Mouse (Mus musculus) neural tube, embryonic 15.5 days (tissue): ENCODE results near the gene Irgc1. TPM values are rescaled to one million over a fixed set of nuclear protein-coding genes. Genes with fewer than 3 reads are reported as not detected.
A peak's percentile ranks its signal among the peaks of the same experiment; 100 is the strongest.
"Not testable (repeated sequence)": the region's sequence is repeated elsewhere in the genome, so short reads cannot be mapped to it uniquely, and the experiment has no call there.

ENCODE experiments used
- ATAC-seq: fragments of 200-750 bp; cut with Nextera tagmentation; 2 replicates; pipeline ENCODE4 v1.8.0; 2017; ENCODE audit warnings: mild to moderate bottlenecking, moderate TSS enrichment, moderate library complexity; ENCODE audit not compliant: low FRiP score
- H3K27ac ChIP-seq: fragments of 300-500 bp; sonication (generic); replicated peaks from 2 replicates; pipeline ENCODE4 v1.5.1; 2015; ENCODE audit warnings: mild to moderate bottlenecking, inconsistent platforms
- H3K27me3 ChIP-seq: fragments of 300-500 bp; sonication (generic); replicated peaks from 2 replicates; pipeline ENCODE4 v1.6.1; 2015; ENCODE audit warnings: inconsistent platforms
- H3K36me3 ChIP-seq: fragments of 300-500 bp; sonication (generic); 2 replicates; pipeline ENCODE4 v1.6.1; 2015; ENCODE audit warnings: inconsistent platforms
- H3K4me1 ChIP-seq: fragments of 300-500 bp; sonication (generic); 2 replicates; pipeline ENCODE4 v1.6.1; 2015; ENCODE audit warnings: inconsistent platforms
- H3K4me2 ChIP-seq: fragments of 300-500 bp; sonication (generic); 2 replicates; pipeline ENCODE4 v1.6.1; 2015; ENCODE audit warnings: inconsistent platforms, mild to moderate bottlenecking, moderate library complexity
- H3K4me3 ChIP-seq: fragments of 300-500 bp; sonication (generic); replicated peaks from 2 replicates; pipeline ENCODE4 v1.5.1; 2015; ENCODE audit warnings: mild to moderate bottlenecking, inconsistent platforms
- H3K9ac ChIP-seq: fragments of 300-500 bp; sonication (generic); replicated peaks from 2 replicates; pipeline ENCODE4 v1.6.1; 2015; ENCODE audit warnings: mild to moderate bottlenecking, inconsistent platforms
- H3K9me3 ChIP-seq: fragments of 300-500 bp; sonication (generic); replicated peaks from 2 replicates; pipeline ENCODE4 v1.6.1; 2016; ENCODE audit warnings: inconsistent platforms
- WGBS: fragments of 180-500 bp; shearing (Covaris S2); methylation state at CpG from one replicate; pipeline ENCODE4 v1.1.7; 2015; ENCODE audit warnings: mixed read lengths; 5-methylcytosine and 5-hydroxymethylcytosine counted together
- polyA plus RNA-seq: library from polyadenylated mRNA; unstranded; fragments of >200 nt; fragmentation: Nextera tagmentation; extraction: Ambion mirVana; gene quantifications from 2 replicates; pipeline ENCODE4 v1.2.1, GENCODE M21; 2015

Irgc1 gene
- polyA plus RNA-seq, 1 experiment from 2014 or later = not detected

DNA sequence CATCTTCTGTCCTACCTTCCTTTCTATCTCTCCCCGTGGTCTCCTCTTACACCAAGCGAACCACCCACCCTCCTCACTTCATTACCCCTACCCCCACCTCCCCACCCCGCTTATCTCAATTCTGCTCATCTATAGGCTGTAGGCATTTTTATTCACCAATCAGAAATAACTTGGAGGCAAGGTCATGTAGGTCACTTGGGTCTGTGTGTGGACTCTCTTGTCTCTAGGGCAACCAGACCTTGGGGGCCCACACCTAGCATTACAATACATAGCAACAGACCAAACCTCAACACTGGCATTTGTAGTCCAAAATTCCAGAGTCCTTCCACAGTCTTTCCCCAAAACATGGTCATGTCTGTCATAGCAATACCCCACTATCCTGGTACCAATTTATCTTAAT is 41.3 kb downstream of the Irgc1 start:
- no peak for ATAC-seq
- Histone ChIP-seq H3K4me3 (no peak overlapping the region), H3K9me3 (no peaks in the 10 kb centered on the region), H3K4me2 (no peak overlapping the region), H3K27me3 (no peaks in the 10 kb centered on the region), H3K36me3 (peaks cover 36% of the 10 kb centered on the region), H3K9ac (no peak overlapping the region), H3K27ac (no peak overlapping the region), H3K4me1 (peaks cover 5% of the 10 kb centered on the region; the same call in 1 of the 2 replicates)
- 87% methylated on average over 3 of the region's 3 CpGs for WGBS

DNA sequence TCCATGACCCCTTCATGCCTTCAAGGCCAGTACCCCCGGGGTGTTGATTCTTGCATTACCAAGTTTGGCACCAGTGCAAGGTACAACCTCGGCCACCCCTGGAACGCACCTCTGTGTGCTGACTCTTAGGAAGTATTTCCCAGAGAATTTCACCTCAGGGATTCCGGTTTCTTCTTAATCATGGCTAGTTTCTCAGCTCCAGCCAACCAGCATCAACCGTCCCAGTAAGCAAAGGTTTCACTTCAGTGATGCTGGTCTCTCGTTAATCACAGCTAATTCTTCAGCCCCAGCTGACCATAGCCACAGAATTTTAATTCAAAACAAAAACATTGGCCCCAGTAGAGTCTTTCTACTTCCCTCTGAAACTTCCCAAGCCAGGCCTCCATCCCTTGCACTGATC is 42.0 kb downstream of the Irgc1 start:
- no peak overlapping the region for H3K27ac ChIP-seq
- H3K9ac ChIP-seq = no peak overlapping the region
- no peaks in the 10 kb centered on the region for H3K27me3 ChIP-seq
- no peaks in the 10 kb centered on the region for H3K9me3 ChIP-seq
- no peak overlapping the region for H3K4me2 ChIP-seq
- 91% methylated on average over 6 of the region's 6 CpGs for WGBS
- H3K36me3 ChIP-seq = peaks cover 43% of the 10 kb centered on the region
- H3K4me1 ChIP-seq = peaks cover 5% of the 10 kb centered on the region; the same call in 1 of the 2 replicates
- no peak for ATAC-seq
- H3K4me3 ChIP-seq = no peak overlapping the region

DNA sequence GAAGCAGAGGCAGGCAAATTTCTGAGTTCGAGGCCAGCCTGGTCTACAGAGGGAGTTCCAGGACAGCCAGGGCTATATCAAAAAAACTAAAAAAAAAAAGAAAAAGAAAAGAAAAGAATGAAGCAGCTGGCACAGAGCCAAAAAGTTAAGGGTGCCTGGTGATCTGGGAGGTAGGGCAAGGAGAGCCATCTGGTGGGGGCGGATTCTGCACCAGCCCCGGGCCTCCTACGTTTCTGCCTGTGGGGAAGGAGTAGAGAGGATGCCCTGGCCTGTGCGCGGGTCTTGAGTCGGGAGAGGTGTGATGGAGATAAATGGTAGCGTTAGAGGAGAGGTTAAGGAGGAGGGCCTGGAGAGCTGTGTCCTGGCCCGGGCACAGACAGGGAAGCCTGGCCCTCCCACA is 43.9 kb downstream of the Irgc1 start:
- WGBS = 92% methylated on average over 9 of the region's 9 CpGs

DNA sequence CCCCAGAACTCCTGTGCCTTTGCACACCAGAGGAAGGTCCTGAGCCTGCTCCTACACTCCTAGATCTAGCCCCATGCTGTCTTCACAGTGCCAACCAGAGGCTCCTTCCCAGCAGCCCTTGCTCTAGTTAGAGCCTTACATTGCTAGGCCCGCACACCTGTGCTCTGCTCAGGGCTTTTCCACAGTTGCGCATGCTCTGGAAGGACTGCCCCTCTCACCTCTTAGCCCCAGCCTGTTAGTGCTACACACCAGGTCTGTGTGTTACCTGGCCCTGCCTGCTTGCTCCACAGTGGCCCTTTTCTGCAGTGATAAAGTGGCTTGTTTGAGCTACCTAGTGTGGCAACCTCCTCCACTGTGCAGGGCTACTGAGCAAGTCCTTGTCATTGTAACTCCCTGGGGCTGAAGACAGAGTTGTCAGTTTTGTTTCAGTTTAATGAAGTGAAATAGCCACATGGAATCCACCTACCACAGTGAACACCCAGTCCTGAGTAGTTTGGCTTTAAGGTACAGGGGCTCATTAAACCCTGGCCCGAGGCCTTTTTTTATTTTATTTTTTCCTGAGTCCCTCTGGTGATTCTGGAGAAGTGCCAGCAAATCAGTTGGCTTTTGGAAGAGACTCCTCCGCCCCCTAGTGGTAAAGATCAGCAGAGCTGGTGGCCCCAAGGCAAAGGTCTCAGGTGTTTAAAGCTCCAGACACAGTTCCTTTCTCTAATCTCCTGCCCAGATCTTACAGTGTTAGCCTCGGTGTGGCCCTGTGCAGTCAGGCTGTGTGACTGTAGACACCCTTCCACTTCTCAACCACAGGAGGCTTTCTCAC is 45.4 kb downstream of the Irgc1 start:
- no peak overlapping the region for H3K4me2 ChIP-seq
- no peaks in the 10 kb centered on the region for H3K27me3 ChIP-seq
- peaks cover 56% of the 10 kb centered on the region for H3K36me3 ChIP-seq
- no peak overlapping the region for H3K4me3 ChIP-seq
- H3K9ac ChIP-seq = no peak overlapping the region
- peak; percentile 42 for ATAC-seq
- H3K27ac ChIP-seq = peak overlapping the region; percentile 37; the same call in 1 of the 2 replicates
- WGBS = 39% methylated on average over 5 of the region's 5 CpGs
- no peaks in the 10 kb centered on the region for H3K9me3 ChIP-seq
- H3K4me1 ChIP-seq = peaks cover 9% of the 10 kb centered on the region

More for the DNA sequence above, 43.9 kb downstream of the Irgc1 start:
- Histone ChIP-seq H3K36me3 (peaks cover 52% of the 10 kb centered on the region), H3K4me3 (no peak overlapping the region), H3K27me3 (no peaks in the 10 kb centered on the region), H3K4me2 (no peak overlapping the region), H3K4me1 (peaks cover 5% of the 10 kb centered on the region; the same call in 1 of the 2 replicates), H3K9ac (no peak overlapping the region), H3K27ac (no peak overlapping the region), H3K9me3 (no peaks in the 10 kb centered on the region)
- no peak for ATAC-seq

DNA sequence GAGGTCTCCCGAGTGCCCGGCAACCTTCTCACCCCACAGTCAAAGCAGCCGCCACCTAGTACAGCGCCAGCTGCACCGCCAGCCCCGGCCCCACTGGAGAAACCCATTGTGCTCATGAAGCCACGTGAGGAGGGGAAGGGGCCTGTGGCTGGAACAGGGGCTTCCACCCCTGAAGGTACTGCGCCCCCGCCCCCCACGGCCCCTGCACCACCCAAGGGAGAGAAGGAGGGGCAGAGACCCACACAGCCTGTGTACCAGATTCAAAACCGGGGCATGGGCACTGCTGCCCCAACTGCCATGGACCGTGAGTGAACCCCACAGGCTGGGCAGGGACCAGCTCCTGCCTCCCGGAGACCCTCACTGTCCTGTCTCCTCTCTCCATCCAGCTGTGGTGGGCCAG is 46.4 kb downstream of the Irgc1 start:
- Histone ChIP-seq H3K4me1 (peaks cover 20% of the 10 kb centered on the region), H3K36me3 (peaks cover 54% of the 10 kb centered on the region), H3K9ac (no peak overlapping the region), H3K4me3 (no peak overlapping the region), H3K9me3 (no peaks in the 10 kb centered on the region), H3K27me3 (no peaks in the 10 kb centered on the region), H3K27ac (no peak overlapping the region), H3K4me2 (no peak overlapping the region)
- WGBS = 87% methylated on average over 13 of the region's 13 CpGs
- no peak for ATAC-seq

DNA sequence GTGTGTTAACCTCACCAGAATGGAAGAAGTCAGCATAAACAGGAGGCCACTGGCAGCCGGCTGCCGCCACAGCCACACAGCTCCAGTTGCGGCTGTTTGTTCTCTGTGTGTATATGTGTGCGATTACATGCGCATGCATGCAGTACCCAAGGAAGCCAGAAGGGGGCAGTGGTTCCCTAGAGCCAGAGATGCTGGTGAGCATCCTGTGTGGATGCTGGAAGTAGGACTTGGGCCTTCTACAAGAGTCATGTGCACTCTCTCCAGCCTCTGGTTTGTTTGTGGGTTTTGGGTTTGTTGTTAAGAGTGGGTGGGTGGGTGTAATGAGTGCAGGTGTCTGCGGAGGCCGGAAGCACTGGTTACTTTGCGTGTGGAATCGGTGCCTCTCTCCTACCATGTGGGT is 49.2 kb downstream of the Irgc1 start:
- peaks cover 43% of the 10 kb centered on the region for H3K36me3 ChIP-seq
- no peak overlapping the region for H3K4me3 ChIP-seq
- no peak overlapping the region for H3K9ac ChIP-seq
- 97% methylated on average over 9 of the region's 9 CpGs for WGBS
- H3K27ac ChIP-seq = no peak overlapping the region
- H3K27me3 ChIP-seq = no peaks in the 10 kb centered on the region
- peaks cover 30% of the 10 kb centered on the region for H3K4me1 ChIP-seq
- ATAC-seq = no peak
- H3K4me2 ChIP-seq = no peak overlapping the region
- H3K9me3 ChIP-seq = no peaks in the 10 kb centered on the region

DNA sequence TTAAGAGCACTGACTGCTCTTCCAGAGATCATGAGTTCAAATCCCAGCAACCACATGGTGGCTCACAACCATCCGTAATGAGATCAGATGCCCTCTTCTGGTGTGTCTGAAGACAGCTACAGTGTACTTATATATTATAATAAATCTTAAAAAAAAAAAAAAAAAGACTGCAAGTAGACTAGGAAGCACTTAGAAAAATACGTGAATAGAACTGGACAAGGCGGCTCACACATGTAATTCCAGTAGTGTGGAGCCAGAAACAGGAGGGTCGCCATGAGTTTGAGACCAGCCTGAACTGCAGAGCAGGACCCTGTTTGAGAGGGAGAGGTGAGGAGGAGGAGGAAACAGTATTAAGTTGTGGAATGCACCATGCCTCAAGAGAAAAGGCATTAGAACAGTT is 51.6 kb downstream of the Irgc1 start:
- Histone ChIP-seq H3K36me3 (peaks cover 24% of the 10 kb centered on the region), H3K4me1 (peaks cover 24% of the 10 kb centered on the region; the same call in 1 of the 2 replicates), H3K4me2 (peak overlapping the region; percentile 60), H3K4me3 (peak overlapping the region; percentile 49), H3K27ac (peak overlapping the region; percentile 94; the same call in 1 of the 2 replicates)
- H3K9me3 ChIP-seq, H3K27me3 ChIP-seq, H3K9ac ChIP-seq, ATAC-seq: not testable (repeated sequence)
- WGBS = 94% methylated on average over 4 of the region's 4 CpGs

DNA sequence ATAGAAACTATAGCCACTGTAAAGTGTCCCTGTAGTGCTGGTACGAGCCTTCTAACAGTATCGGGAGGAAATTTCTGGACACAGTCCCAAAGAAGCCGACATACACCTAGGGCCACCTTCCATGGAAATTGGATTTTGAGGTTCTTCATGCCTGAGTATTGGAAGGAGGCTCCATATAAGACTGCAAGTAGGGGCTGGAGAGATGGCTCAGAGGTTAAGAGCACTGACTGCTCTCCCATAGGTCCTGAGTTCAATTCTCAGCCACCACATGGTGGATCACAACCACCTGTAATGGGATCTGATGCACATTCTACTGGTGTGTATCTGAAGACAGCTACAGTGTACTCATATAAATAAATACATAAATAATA is 52.0 kb downstream of the Irgc1 start:
- no peak; the same call in 1 of the 2 replicates for ATAC-seq
- peak overlapping the region; percentile 53 for H3K9ac ChIP-seq
- H3K27me3 ChIP-seq = no peaks in the 10 kb centered on the region
- 4% methylated on average over 3 of the region's 3 CpGs for WGBS
- peak overlapping the region; percentile 94 for H3K27ac ChIP-seq
- H3K4me1 ChIP-seq = peaks cover 24% of the 10 kb centered on the region; the same call in 1 of the 2 replicates
- peak overlapping the region; percentile 49 for H3K4me3 ChIP-seq
- H3K4me2 ChIP-seq = peak overlapping the region; percentile 60
- H3K9me3 ChIP-seq = no peaks in the 10 kb centered on the region
- peaks cover 19% of the 10 kb centered on the region for H3K36me3 ChIP-seq

DNA sequence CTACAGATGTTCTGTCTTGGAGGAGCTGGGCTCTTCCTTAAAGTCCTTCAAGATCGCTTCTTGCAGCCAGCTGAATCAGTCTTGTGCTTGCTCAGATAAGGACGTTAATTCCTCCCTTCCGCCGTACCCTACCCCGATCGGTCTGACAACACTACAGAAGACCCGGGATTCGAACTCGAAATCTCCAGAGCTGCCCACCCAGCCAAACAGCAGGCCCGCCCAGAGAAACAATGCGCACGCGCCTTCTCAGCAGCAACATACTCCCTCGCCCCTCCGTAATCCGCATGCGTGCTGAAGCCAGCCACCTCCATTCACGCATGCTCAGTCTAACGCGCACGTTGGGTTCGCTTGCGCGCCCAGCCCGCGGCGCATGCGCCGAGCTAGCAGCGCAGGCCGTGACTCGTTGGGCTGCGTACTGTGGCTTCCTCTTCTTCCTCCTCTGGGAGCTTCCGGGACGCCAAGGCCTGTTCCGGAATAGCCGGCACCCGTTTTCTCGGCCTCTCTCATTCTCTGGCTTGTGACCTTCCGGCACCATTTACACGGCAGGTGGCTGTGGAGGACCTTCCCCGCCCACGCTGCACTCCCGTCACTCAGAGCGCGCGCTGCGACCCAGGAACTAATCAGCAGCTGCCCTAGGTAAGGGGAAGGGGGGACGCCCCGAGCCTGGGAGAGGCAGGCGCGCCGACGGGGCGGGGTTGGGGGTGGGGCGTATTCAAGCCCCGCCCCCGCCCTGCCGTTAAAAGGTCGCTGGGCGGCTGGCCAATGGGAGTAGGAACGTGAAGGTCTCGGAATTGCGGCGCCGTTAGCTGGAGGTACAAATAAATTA is 52.6 kb downstream of the Irgc1 start, which contains the start of gene Smg9:
TSS of gene Smg9 (plus strand) at position 364 of the 826 bp plus-strand sequence.
- 3% methylated on average over 64 of the region's 66 CpGs for WGBS
- peak; percentile 97 for ATAC-seq
- no peaks in the 10 kb centered on the region for H3K27me3 ChIP-seq
- H3K9ac ChIP-seq = peak within 1 kb of the TSS; percentile 53
- H3K9me3 ChIP-seq = no peaks in the 10 kb centered on the region
- H3K4me3 ChIP-seq = peak within 1 kb of the TSS; percentile 49
- H3K27ac ChIP-seq = peak within 1 kb of the TSS; percentile 94
- peaks cover 24% of the 10 kb centered on the region; the same call in 1 of the 2 replicates for H3K4me1 ChIP-seq
- peak within 1 kb of the TSS; percentile 60 for H3K4me2 ChIP-seq
- H3K36me3 ChIP-seq = peaks cover 13% of the 10 kb centered on the region

DNA sequence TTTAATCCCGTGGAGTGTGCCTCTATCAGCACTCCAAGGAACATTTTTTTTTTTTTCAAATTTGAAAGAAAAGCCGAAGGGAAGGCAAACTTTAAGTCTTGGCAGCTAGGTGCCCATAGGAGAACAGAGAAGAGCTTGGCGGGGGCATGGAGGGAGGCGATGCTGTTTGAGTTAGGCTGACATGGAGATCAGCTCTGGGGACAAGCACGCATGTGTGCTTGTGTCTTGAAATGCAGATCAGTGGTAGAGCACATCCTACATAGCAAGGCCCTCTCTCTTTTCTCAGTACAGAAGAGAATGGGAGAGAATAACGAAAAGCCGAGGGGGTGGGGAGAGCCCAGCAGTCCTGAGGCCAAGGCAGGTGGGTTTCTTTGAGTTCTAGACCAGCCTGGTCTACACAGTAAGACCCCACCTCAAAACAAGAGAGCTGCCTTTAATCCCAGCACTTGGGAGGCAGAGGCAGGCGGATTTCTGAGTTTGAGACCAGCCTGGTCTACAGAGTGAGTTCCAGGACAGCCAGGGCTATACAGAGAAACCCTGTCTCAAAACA is 53.7 kb downstream of the Irgc1 start:
- Histone ChIP-seq H3K4me3 (no peak overlapping the region), H3K27me3 (no peaks in the 10 kb centered on the region), H3K9ac (no peak overlapping the region), H3K4me1 (peaks cover 24% of the 10 kb centered on the region; the same call in 1 of the 2 replicates), H3K27ac (no peak overlapping the region), H3K36me3 (peaks cover 9% of the 10 kb centered on the region), H3K4me2 (no peak overlapping the region), H3K9me3 (no peaks in the 10 kb centered on the region)
- 98% methylated on average over 8 of the region's 8 CpGs for WGBS
- ATAC-seq = no peak

DNA sequence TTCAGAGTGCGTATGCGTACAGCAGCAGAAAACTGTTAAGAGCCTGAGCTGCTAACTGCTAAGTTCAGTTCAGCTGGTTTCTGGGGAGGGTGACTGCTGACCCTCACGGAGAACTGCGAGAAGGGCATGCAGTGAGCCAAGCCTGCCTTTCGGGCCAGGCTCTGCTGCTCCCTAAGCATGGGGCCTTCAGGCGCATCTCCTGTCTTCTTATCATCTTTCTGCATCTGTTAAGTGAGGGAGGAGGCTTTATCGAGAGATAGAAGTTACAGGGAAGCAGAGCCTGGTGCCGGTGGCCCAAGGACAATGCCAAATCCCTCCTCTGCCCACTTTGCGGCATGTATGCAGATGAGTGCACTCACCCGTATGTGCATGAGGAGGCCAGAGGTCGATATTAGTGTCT is 55.3 kb downstream of the Irgc1 start:
- H3K9ac ChIP-seq = no peak overlapping the region
- 83% methylated on average over 11 of the region's 11 CpGs for WGBS

More for the DNA sequence above, 55.3 kb downstream of the Irgc1 start:
- Histone ChIP-seq H3K9me3 (no peaks in the 10 kb centered on the region), H3K27me3 (no peaks in the 10 kb centered on the region), H3K4me1 (peaks cover 23% of the 10 kb centered on the region), H3K4me3 (no peak overlapping the region), H3K27ac (no peak overlapping the region), H3K4me2 (no peak overlapping the region), H3K36me3 (no peaks in the 10 kb centered on the region)
- no peak for ATAC-seq
